Mouse (Mus musculus) myocyte (in vitro differentiated cells): Measurements from ENCODE around the gene Lmo3. TPM values are rescaled to one million over a fixed set of nuclear protein-coding genes. Genes with fewer than 3 reads are reported as not detected.

Experiments
- H3K27me3 ChIP-seq: one replicate; pipeline ENCODE4 v1.6.1; 2011; ENCODE audit not compliant: control insufficient read depth, insufficient read depth, insufficient read length
- H3K36me3 ChIP-seq: one replicate; pipeline ENCODE4 v1.6.1; 2011; ENCODE audit not compliant: control insufficient read depth, insufficient read depth
- H3K4me2 ChIP-seq: one replicate; pipeline ENCODE4 v1.6.1; 2011; ENCODE audit warnings: low read depth, control low read depth
- H3K4me3 ChIP-seq: one replicate; pipeline ENCODE4 v1.5.1; 2011; ENCODE audit warnings: mild to moderate bottlenecking, control low read depth, moderate library complexity
- H3K79me2 ChIP-seq: one replicate; pipeline ENCODE4 v1.6.1; 2011; ENCODE audit not compliant: control insufficient read depth, insufficient read depth
- H3ac ChIP-seq: one replicate; pipeline ENCODE4 v1.6.1; 2011; ENCODE audit not compliant: control insufficient read depth, insufficient read length
- CEBPB ChIP-seq: IDR thresholded peaks from 2 replicates; pipeline ENCODE4 v1.6.1; 2011; ENCODE audit warnings: mild to moderate bottlenecking, moderate library complexity; ENCODE audit not compliant: poor library complexity, insufficient read depth, severe bottlenecking
- E2F4 ChIP-seq: IDR thresholded peaks from one replicate; pipeline ENCODE4 v1.6.1; 2011; ENCODE audit warnings: mild to moderate bottlenecking, control low read depth, moderate library complexity; ENCODE audit not compliant: insufficient read depth
- MAX ChIP-seq: IDR thresholded peaks from one replicate; pipeline ENCODE4 v1.6.1; 2011; ENCODE audit warnings: low read depth, mild to moderate bottlenecking, control low read depth
- MYOD1 ChIP-seq, 3 experiments: IDR thresholded peaks; one replicate each; pipeline ENCODE4 v1.6.1; 2011; ENCODE audit warnings: control low read depth in 2 of 3, low read depth in 2 of 3, mild to moderate bottlenecking in 2 of 3, moderate library complexity in 1 of 3; ENCODE audit not compliant: insufficient read length in 2 of 3, control insufficient read depth in 1 of 3
- MYOG ChIP-seq, 3 experiments: IDR thresholded peaks; one replicate each; pipeline ENCODE4 v1.6.1; 2011; ENCODE audit warnings: control low read depth in 2 of 3, low read depth in 2 of 3, mild to moderate bottlenecking in 2 of 3; ENCODE audit not compliant: insufficient read length in 2 of 3, control insufficient read depth in 1 of 3, insufficient read depth in 1 of 3
- POLR2A ChIP-seq: IDR thresholded peaks from one replicate; pipeline ENCODE4 v1.6.1; 2011; ENCODE audit warnings: low read depth, mild to moderate bottlenecking, control low read depth, moderate library complexity; ENCODE audit not compliant: insufficient read length
- POLR2AphosphoS2 ChIP-seq: IDR thresholded peaks from one replicate; pipeline ENCODE4 v1.6.1; 2011; ENCODE audit warnings: low read depth, control low read depth; ENCODE audit not compliant: insufficient read length
- REST ChIP-seq: IDR thresholded peaks from one replicate; pipeline ENCODE4 v1.6.1; 2011; ENCODE audit warnings: mild to moderate bottlenecking, control low read depth, moderate library complexity; ENCODE audit not compliant: insufficient read depth, insufficient read length
- SRF ChIP-seq: IDR thresholded peaks from one replicate; pipeline ENCODE4 v1.6.1; 2011; ENCODE audit warnings: low read depth; ENCODE audit not compliant: control insufficient read depth, insufficient read length
- TCF12 ChIP-seq: IDR thresholded peaks from one replicate; pipeline ENCODE4 v1.6.1; 2011; ENCODE audit warnings: mild to moderate bottlenecking, control low read depth; ENCODE audit not compliant: poor library complexity, insufficient read depth, severe bottlenecking
- TCF3 ChIP-seq: IDR thresholded peaks from one replicate; pipeline ENCODE4 v1.6.1; 2011; ENCODE audit warnings: low read depth, control low read depth; ENCODE audit not compliant: insufficient read length
- USF1 ChIP-seq: IDR thresholded peaks from one replicate; pipeline ENCODE4 v1.6.1; 2011; ENCODE audit warnings: low read depth, mild to moderate bottlenecking, control low read depth, moderate library complexity
- polyA plus RNA-seq: library from polyadenylated mRNA; unstranded; fragments of >200 nt; fragmentation: generic; extraction: Trizol; gene quantifications from one replicate; pipeline ENCODE4 v1.2.1, GENCODE M21; 2012; ENCODE audit warnings: missing spikeins

Lmo3 gene
- polyA plus RNA-seq, 1 experiment, result not detected

DNA sequence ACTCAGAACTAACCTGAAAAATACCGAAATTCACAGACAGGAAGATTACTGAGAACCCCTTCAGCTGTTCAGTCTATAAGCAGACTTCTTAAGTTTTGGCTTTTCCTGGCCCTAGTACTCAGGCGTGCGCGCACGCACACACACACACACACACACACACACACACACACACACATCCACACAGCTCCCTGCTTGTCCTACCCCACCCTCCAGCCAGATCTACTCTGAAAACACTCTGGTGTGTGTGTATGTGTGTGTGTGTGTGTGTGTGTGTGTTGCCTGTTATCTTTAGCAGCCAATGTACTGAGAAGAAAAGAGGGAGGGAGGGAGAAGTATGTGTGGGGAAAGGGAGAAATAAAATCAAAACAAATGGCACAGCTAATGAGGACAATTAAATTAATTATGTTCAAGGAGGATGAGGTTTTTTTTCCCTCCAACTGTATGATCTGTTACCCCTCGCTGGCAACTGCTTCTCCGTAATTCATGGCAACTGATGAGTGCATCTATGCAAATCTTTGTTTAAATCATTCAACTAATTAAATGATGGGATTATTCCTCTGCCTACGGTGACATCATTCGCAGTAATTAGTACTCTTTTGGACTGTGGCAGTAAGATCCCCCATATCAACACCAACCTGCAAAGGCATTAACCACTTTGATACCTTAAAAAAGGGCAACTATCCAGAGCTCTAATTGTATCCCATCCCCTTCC is 157.1 kb downstream of the Lmo3 start:
- TF ChIP-seq USF1 (no peak), REST (no peak), MAX (no peak), TCF3 (no peak), CEBPB (no peak), POLR2AphosphoS2 (no peak), SRF (no peak), MYOD1 (IDR thresholded peaks at IDR 0.05; ENCODE audit: control insufficient read depth in 1 of 3, insufficient read length in 2 of 3, low read depth in 2 of 3) (no peak), MYOG (IDR thresholded peaks at IDR 0.05; ENCODE audit: control insufficient read depth in 1 of 3, insufficient read depth in 1 of 3, insufficient read length in 2 of 3, low read depth in 2 of 3) (no peak), POLR2A (no peak), TCF12 (no peak)
- Histone ChIP-seq H3K79me2 (no peaks in the 10 kb centered on the region), H3K36me3 (no peaks in the 10 kb centered on the region), H3ac (no peak overlapping the region), H3K4me3 (no peak overlapping the region), H3K27me3 (no peaks in the 10 kb centered on the region), H3K4me2 (no peak overlapping the region)

- H3K4me2 ChIP-seq, result no peak overlapping the region
- TF ChIP-seq SRF, result no peak
- no peak for TF ChIP-seq TCF3
- no peak for TF ChIP-seq MAX
- no peak for TF ChIP-seq MYOG (IDR thresholded peaks at IDR 0.05; ENCODE audit: control insufficient read depth in 1 of 3, insufficient read depth in 1 of 3, insufficient read length in 2 of 3, low read depth in 2 of 3)
- TF ChIP-seq POLR2A, result no peak
- TF ChIP-seq E2F4, result no peak
- no peak for TF ChIP-seq POLR2AphosphoS2
- TF ChIP-seq MYOD1 (IDR thresholded peaks at IDR 0.05; ENCODE audit: control insufficient read depth in 1 of 3, insufficient read length in 2 of 3, low read depth in 2 of 3), result no peak
- no peak for TF ChIP-seq TCF12
- TF ChIP-seq REST, result no peak
- TF ChIP-seq CEBPB, result no peak
- no peak for TF ChIP-seq USF1
- H3K27me3 ChIP-seq, result no peaks in the 10 kb centered on the region
- H3K36me3 ChIP-seq, result no peaks in the 10 kb centered on the region
- no peak overlapping the region for H3ac ChIP-seq
- H3K4me3 ChIP-seq, result no peak overlapping the region
- no peaks in the 10 kb centered on the region for H3K79me2 ChIP-seq
Observed at GRCm38 (mm10) chr6:138422671-138423321, 159.0 kb downstream of the Lmo3 start.

- Histone ChIP-seq H3K36me3 (no peaks in the 10 kb centered on the region), H3ac (no peak overlapping the region), H3K4me2 (no peak overlapping the region), H3K4me3 (no peak overlapping the region), H3K79me2 (no peaks in the 10 kb centered on the region), H3K27me3 (no peaks in the 10 kb centered on the region)
- TF ChIP-seq MYOD1 (IDR thresholded peaks at IDR 0.05; ENCODE audit: control insufficient read depth in 1 of 3, insufficient read length in 2 of 3, low read depth in 2 of 3), result no peak
- TF ChIP-seq MYOG (IDR thresholded peaks at IDR 0.05; ENCODE audit: control insufficient read depth in 1 of 3, insufficient read depth in 1 of 3, insufficient read length in 2 of 3, low read depth in 2 of 3), result no peak
- TF ChIP-seq E2F4, result no peak
- TF ChIP-seq TCF3, result no peak
- no peak for TF ChIP-seq POLR2A
- TF ChIP-seq SRF, result no peak
- TF ChIP-seq POLR2AphosphoS2, result no peak
- no peak for TF ChIP-seq CEBPB
- TF ChIP-seq TCF12, result no peak
- no peak for TF ChIP-seq REST
- no peak for TF ChIP-seq USF1
- TF ChIP-seq MAX, result no peak
Observed at GRCm38 (mm10) chr6:138421931-138422531, 159.7 kb downstream of the Lmo3 start.

DNA sequence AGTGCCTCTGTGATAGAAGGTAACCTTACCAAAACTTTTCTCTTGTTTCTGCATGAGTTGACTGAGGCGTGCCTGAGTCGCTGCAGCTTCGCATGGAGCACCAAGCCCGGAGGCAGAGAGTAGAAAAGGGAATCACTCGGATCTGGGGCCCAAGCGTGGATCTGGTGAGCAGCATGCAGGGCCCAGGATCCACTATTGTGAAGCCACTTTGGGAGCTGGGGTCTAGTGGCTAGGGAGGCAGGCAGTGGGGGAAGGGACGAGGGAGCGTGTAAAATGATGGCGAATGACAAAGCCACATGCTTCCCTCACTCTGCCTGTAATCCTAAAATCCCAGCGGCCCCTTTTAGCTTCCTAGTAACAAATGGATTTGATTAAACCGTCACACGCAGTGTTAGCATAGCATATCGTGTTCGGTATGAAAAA is 160.6 kb downstream of the Lmo3 start:
- Histone ChIP-seq H3K79me2 (no peaks in the 10 kb centered on the region), H3K27me3 (no peaks in the 10 kb centered on the region), H3K36me3 (no peaks in the 10 kb centered on the region), H3ac (no peak overlapping the region), H3K4me3 (no peak overlapping the region), H3K4me2 (no peak overlapping the region)
- no peak for TF ChIP-seq REST
- no peak for TF ChIP-seq TCF12
- no peak for TF ChIP-seq POLR2A
